Mouse (Mus musculus): Measurements from ENCODE around the gene Nfkbib. TPM values are rescaled to one million over a fixed set of nuclear protein-coding genes. Genes with fewer than 3 reads are reported as not detected.

Nfkbib gene
- polyA plus RNA-seq, 1 experiment from 2014 or later: 41.0 TPM

- 75% methylated on average over 6 of the region's 6 CpGs for WGBS
- Histone ChIP-seq H3K27ac (ENCODE audit: low read length) (no peak overlapping the region), H3K27me3 (ENCODE audit: control insufficient read depth, insufficient read depth, low read length) (no peaks in the 10 kb centered on the region), H3K9ac (ENCODE audit: low read length) (no peak overlapping the region), H3K36me3 (ENCODE audit: control insufficient read depth, insufficient read depth) (peaks cover 33% of the 10 kb centered on the region), H3K9me3 (replicated peaks; ENCODE audit: control insufficient read depth, low read length) (peaks cover 11% of the 10 kb centered on the region), H3K4me1 (ENCODE audit: control insufficient read depth, insufficient read depth, low read length) (0 out of 2 replicates have a peak, but pooled peaks cover 3% of the 10 kb centered on the region), H3K4me3 (ENCODE audit: low read length) (no peak overlapping the region), H3K4me2 (ENCODE audit: low read depth, low read length) (no peak overlapping the region)
- ATAC-seq (replicated peaks; ENCODE audit: extremely low read depth, insufficient read depth, low FRiP score): no peak
These were observed 31.6 kb downstream of the Nfkbib start for GRCm38 (mm10) chr7:28735701-28736100.

- Histone ChIP-seq H3K4me3 (ENCODE audit: low read length) (peak overlapping the region; percentile 52), H3K27ac (ENCODE audit: low read length) (no peak overlapping the region), H3K9me3 (replicated peaks; ENCODE audit: control insufficient read depth, low read length) (peaks cover 11% of the 10 kb centered on the region), H3K27me3 (ENCODE audit: control insufficient read depth, insufficient read depth, low read length) (no peaks in the 10 kb centered on the region), H3K9ac (ENCODE audit: low read length) (0 out of 2 replicates have a peak overlapping the region, but pooled peaks have one; percentile 8), H3K4me1 (ENCODE audit: control insufficient read depth, insufficient read depth, low read length) (0 out of 2 replicates have a peak, but pooled peaks cover 3% of the 10 kb centered on the region), H3K36me3 (ENCODE audit: control insufficient read depth, insufficient read depth) (peaks cover 20% of the 10 kb centered on the region), H3K4me2 (ENCODE audit: low read depth, low read length) (peak overlapping the region; percentile 78)
- ATAC-seq (replicated peaks; ENCODE audit: extremely low read depth, insufficient read depth, low FRiP score): no peak
- 25% methylated on average over 11 of the region's 11 CpGs for WGBS
These were observed 34.1 kb downstream of the Nfkbib start for GRCm38 (mm10) chr7:28733211-28733610.

DNA sequence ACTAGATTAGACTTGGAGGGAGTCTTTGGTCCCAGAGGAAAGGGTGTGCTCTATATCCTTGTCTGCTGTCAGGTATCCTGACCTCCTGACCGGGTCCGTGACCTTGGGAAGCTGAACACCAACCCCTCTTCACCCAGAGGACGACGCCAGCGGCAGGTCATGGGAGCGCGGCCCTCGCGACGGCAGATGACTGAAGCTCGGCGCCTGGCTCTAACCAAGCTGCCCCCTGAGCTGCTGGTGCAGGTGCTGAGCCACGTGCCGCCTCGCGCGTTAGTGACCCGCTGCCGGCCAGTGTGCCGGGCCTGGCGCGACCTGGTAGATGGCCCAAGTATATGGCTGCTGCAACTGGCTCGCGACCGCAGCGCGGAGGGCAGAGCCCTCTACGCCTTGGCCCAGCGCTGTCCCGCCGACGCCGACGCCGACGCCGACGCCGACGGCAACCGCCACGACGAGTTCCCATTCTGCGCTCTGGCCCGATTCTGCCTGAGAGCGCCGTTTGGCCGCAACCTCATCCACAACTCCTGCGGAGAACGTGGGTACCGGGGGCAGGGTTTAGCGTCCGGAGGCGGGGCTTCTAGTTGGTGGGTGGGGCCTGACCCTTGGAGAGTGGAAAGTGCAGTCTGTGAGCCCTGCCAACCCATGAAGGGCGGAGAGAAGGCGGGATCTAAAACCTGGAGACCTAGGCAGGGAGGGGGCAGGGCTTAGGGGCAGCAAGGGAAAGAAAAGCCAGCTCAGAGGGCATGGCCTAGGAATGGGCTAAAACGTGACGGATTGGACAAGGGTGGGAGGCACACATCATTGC is 34.8 kb downstream of the Nfkbib start:
- Histone ChIP-seq H3K27ac (ENCODE audit: low read length) (no peak overlapping the region), H3K9ac (ENCODE audit: low read length) (peak overlapping the region; percentile 63), H3K27me3 (ENCODE audit: control insufficient read depth, insufficient read depth, low read length) (no peaks in the 10 kb centered on the region), H3K9me3 (replicated peaks; ENCODE audit: control insufficient read depth, low read length) (peaks cover 11% of the 10 kb centered on the region), H3K4me3 (ENCODE audit: low read length) (peak overlapping the region; percentile 52), H3K4me2 (ENCODE audit: low read depth, low read length) (peak overlapping the region; percentile 78), H3K4me1 (ENCODE audit: control insufficient read depth, insufficient read depth, low read length) (0 out of 2 replicates have a peak, but pooled peaks cover 3% of the 10 kb centered on the region), H3K36me3 (ENCODE audit: control insufficient read depth, insufficient read depth) (peaks cover 15% of the 10 kb centered on the region)
- WGBS: 4% methylated on average over 58 of the region's 58 CpGs
- peak; percentile 83 for ATAC-seq (replicated peaks; ENCODE audit: extremely low read depth, insufficient read depth, low FRiP score)

DNA sequence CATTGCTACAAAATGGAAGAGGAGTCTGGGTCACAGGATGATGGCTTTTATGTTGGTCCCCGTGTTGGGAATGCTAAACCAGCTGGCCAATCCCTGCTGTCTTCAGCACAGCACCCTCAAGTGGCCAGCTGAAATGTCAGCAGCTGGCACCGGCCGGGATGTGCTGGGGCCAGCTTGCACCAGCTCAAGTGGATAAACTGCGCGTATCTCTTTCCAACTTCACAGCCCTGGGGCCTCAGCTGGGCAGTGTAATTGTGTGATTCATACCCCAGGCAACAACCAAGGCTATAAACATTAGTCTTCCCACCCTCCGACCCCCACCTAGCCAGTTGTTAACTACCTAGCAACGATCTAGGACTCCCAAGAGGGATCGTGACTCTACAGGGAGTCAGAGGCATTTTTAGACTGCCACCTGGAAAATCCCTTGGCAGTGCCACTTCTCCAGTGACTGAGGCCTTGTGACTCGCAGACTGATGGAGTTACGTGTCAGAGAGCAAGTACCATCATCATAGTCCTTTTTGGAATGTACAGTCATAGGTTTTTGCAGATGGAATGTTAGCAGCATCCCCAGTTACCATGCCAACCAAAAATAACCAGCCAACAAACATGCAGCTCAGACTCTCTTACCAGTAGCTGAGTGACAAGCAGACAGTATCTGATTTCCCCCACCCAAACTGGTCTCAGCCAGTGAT is 39.5 kb downstream of the Nfkbib start:
- no peak overlapping the region for H3K4me2 ChIP-seq (ENCODE audit: low read depth, low read length)
- no peaks in the 10 kb centered on the region for H3K27me3 ChIP-seq (ENCODE audit: control insufficient read depth, insufficient read depth, low read length)
- no peak for ATAC-seq (replicated peaks; ENCODE audit: extremely low read depth, insufficient read depth, low FRiP score)
- 56% methylated on average over 10 of the region's 10 CpGs for WGBS
- no peak overlapping the region for H3K4me3 ChIP-seq (ENCODE audit: low read length)
- H3K27ac ChIP-seq (ENCODE audit: low read length): no peak overlapping the region
- 0 out of 2 replicates have a peak, but pooled peaks cover 11% of the 10 kb centered on the region for H3K36me3 ChIP-seq (ENCODE audit: control insufficient read depth, insufficient read depth)
- no peak overlapping the region for H3K9ac ChIP-seq (ENCODE audit: low read length)
- peaks cover 11% of the 10 kb centered on the region for H3K9me3 ChIP-seq (replicated peaks; ENCODE audit: control insufficient read depth, low read length)
- H3K4me1 ChIP-seq (ENCODE audit: control insufficient read depth, insufficient read depth, low read length): 0 out of 2 replicates have a peak, but pooled peaks cover 5% of the 10 kb centered on the region

DNA sequence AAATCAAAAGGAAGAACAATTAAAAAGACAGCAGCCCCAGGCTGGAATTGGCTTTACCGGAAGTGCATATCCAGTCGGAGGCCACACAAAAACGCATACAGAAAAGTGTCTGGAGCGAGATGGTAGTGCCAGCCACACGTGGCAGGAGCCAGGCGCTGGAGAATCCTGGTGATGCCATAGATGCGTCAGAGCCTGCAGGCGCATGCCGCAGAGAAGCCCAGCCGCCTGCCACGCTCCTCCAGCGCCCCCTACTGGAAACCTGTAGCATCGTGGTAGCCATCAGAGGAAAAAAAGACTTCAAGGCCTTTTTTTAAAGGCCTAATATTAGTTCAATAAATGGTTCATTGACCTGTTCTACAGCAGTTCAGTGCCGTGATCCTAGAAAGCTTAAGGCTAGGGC is 40.7 kb downstream of the Nfkbib start:
- ATAC-seq (replicated peaks; ENCODE audit: extremely low read depth, insufficient read depth, low FRiP score): no peak; the same call in 1 of the 2 replicates
- H3K4me3 ChIP-seq (ENCODE audit: low read length): no peak overlapping the region
- no peak overlapping the region for H3K27ac ChIP-seq (ENCODE audit: low read length)
- peaks cover 8% of the 10 kb centered on the region for H3K9me3 ChIP-seq (replicated peaks; ENCODE audit: control insufficient read depth, low read length)
- H3K4me2 ChIP-seq (ENCODE audit: low read depth, low read length): peak overlapping the region; percentile 21; the same call in 1 of the 2 replicates
- H3K9ac ChIP-seq (ENCODE audit: low read length): no peak overlapping the region
- H3K4me1 ChIP-seq (ENCODE audit: control insufficient read depth, insufficient read depth, low read length): 0 out of 2 replicates have a peak, but pooled peaks cover 2% of the 10 kb centered on the region
- no peaks in the 10 kb centered on the region for H3K27me3 ChIP-seq (ENCODE audit: control insufficient read depth, insufficient read depth, low read length)
- WGBS: 10% methylated on average over 14 of the region's 14 CpGs
- H3K36me3 ChIP-seq (ENCODE audit: control insufficient read depth, insufficient read depth): 0 out of 2 replicates have a peak, but pooled peaks cover 11% of the 10 kb centered on the region

DNA sequence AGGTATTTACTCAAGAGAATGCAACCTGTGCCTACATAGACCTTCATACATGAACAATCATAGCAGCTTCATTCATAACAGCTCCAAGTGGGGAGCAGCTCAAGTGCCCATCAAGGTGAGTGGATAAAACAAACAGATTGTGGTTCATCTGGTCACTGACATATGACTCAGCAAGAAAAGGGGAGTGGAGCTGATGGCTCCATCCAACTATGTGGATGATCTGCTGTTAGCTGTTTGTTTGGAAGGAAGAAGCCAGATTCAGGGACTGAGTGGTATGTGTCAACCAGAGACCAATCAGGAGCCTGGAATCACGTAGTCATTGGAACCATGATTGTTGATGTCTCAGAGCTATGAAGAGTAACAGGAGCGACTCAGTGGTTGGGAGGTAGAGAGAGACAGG is 42.7 kb downstream of the Nfkbib start:
- no peak overlapping the region for H3K4me3 ChIP-seq (ENCODE audit: low read length)
- H3K4me1 ChIP-seq (ENCODE audit: control insufficient read depth, insufficient read depth, low read length): 0 out of 2 replicates have a peak, but pooled peaks cover 2% of the 10 kb centered on the region
- no peak for ATAC-seq (replicated peaks; ENCODE audit: extremely low read depth, insufficient read depth, low FRiP score)
- 93% methylated on average over 2 of the region's 2 CpGs for WGBS
- H3K4me2 ChIP-seq (ENCODE audit: low read depth, low read length): no peak overlapping the region
- no peak overlapping the region for H3K9ac ChIP-seq (ENCODE audit: low read length)
- no peaks in the 10 kb centered on the region for H3K27me3 ChIP-seq (ENCODE audit: control insufficient read depth, insufficient read depth, low read length)
- 0 out of 2 replicates have a peak, but pooled peaks cover 5% of the 10 kb centered on the region for H3K36me3 ChIP-seq (ENCODE audit: control insufficient read depth, insufficient read depth)
- no peak overlapping the region for H3K27ac ChIP-seq (ENCODE audit: low read length)
- H3K9me3 ChIP-seq (replicated peaks; ENCODE audit: control insufficient read depth, low read length): no peaks in the 10 kb centered on the region; the same call in none of the 2 replicates

DNA sequence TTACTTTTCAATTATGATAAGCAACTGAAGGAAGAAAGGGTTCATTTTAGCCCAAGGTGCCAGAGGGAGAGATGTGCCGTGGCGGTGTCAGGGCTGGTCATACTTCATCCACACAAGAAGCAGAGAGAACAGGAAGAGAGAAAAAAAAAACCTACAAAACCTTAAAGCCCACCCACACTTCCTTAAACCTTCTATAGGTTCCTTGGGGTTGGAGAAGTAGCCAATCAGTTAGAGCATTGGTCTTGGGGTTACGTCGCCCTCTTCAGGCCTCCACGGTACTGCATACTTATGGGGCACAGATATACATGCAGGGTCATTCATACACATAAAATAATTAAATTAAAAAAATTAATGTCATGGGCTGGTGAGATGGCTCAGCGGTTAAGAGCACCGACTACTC is 45.2 kb downstream of the Nfkbib start:
- no peak for ATAC-seq (replicated peaks; ENCODE audit: extremely low read depth, insufficient read depth, low FRiP score)
- WGBS: 90% methylated on average over 7 of the region's 7 CpGs
- no peak overlapping the region for H3K27ac ChIP-seq (ENCODE audit: low read length)

GRCm38 (mm10) chr7:28720753-28721537 is 46.4 kb downstream of the Nfkbib start:
- ATAC-seq (replicated peaks; ENCODE audit: extremely low read depth, insufficient read depth, low FRiP score): no peak
- H3K4me2 ChIP-seq (ENCODE audit: low read depth, low read length): no peak overlapping the region

More for the DNA sequence above, 45.2 kb downstream of the Nfkbib start:
- Histone ChIP-seq H3K36me3 (ENCODE audit: control insufficient read depth, insufficient read depth) (0 out of 2 replicates have a peak, but pooled peaks cover 5% of the 10 kb centered on the region), H3K27me3 (ENCODE audit: control insufficient read depth, insufficient read depth, low read length) (no peaks in the 10 kb centered on the region), H3K4me1 (ENCODE audit: control insufficient read depth, insufficient read depth, low read length) (peaks cover 2% of the 10 kb centered on the region; the same call in 1 of the 2 replicates), H3K9me3 (replicated peaks; ENCODE audit: control insufficient read depth, low read length) (no peaks in the 10 kb centered on the region; the same call in none of the 2 replicates), H3K9ac (ENCODE audit: low read length) (no peak overlapping the region), H3K4me2 (ENCODE audit: low read depth, low read length) (no peak overlapping the region), H3K4me3 (ENCODE audit: low read length) (no peak overlapping the region)

More at GRCm38 (mm10) chr7:28720753-28721537, 46.4 kb downstream of the Nfkbib start:
- Histone ChIP-seq H3K9ac (ENCODE audit: low read length) (no peak overlapping the region), H3K27me3 (ENCODE audit: control insufficient read depth, insufficient read depth, low read length) (no peaks in the 10 kb centered on the region), H3K27ac (ENCODE audit: low read length) (no peak overlapping the region), H3K4me3 (ENCODE audit: low read length) (no peak overlapping the region), H3K4me1 (ENCODE audit: control insufficient read depth, insufficient read depth, low read length) (no peaks in the 10 kb centered on the region; the same call in 1 of the 2 replicates), H3K36me3 (ENCODE audit: control insufficient read depth, insufficient read depth) (0 out of 2 replicates have a peak, but pooled peaks cover 5% of the 10 kb centered on the region), H3K9me3 (replicated peaks; ENCODE audit: control insufficient read depth, low read length) (no peaks in the 10 kb centered on the region; the same call in none of the 2 replicates)
- 72% methylated on average over 3 of the region's 3 CpGs for WGBS
